Mouse (Mus musculus): ENCODE data around the gene Ddhd1.

DNA sequence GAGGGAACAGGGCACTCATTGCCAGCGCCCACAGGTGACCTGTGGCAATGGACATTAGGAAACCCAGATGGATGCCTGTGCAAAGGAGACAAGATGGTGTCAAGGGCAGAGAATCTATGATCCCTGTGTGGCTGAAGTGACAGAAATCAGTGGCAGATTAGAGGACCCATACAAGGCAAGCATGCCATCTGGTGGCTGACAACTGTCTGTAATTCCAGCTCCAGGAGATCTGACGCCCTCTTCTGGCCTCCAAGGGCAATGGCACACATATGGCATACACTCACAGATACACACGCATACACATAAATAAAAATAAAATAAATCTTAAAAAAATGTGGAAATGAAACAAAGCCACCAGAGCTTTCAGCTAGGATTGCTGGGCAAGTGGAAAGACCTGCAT lies 109.8 kb downstream of the Ddhd1 start:
- TF ChIP-seq POLR2A (IDR thresholded peaks at IDR 0.05; ENCODE audit: control insufficient read depth, low read depth, low read length) = no peak
- peak; percentile 59; the same call in 1 of the 2 replicates for TF ChIP-seq CTCF (IDR thresholded peaks at IDR 0.05; ENCODE audit: control insufficient read depth, insufficient read depth, insufficient replicate concordance, low read depth, low read length)

All from testis, adult 2 months (tissue).